Mouse (Mus musculus) R1 (cell line): ENCODE measurements around the gene Sfmbt1.

Experiments used
- DNase-seq: peaks from one replicate; pipeline ENCODE4 v3.0.0-alpha.2; 2018; ENCODE audit warnings: low read depth, low spot score

The Sfmbt1 gene

DNA sequence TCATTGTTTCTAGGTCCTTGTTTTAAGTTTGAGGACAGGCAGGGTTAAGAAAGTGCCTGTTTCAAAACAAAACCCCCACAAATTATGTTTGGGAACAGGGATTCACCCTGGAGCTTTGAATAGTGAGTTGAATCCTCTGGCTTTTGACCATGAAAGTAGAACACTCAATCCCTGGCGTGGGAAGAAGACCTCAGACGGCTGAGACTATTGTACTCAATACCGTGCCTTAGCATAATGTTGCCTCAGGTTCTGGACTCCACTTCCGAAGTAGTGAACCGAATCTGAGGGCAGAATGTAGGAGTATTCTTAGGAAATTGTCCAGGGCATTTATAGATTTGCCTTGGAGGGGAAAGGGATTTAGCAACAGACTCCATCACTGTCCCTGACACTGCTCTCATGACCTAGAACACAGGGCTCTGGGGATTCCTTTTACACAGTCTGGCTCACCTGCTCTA is 110.4 kb downstream of the Sfmbt1 start:
- no peak for DNase-seq

DNA sequence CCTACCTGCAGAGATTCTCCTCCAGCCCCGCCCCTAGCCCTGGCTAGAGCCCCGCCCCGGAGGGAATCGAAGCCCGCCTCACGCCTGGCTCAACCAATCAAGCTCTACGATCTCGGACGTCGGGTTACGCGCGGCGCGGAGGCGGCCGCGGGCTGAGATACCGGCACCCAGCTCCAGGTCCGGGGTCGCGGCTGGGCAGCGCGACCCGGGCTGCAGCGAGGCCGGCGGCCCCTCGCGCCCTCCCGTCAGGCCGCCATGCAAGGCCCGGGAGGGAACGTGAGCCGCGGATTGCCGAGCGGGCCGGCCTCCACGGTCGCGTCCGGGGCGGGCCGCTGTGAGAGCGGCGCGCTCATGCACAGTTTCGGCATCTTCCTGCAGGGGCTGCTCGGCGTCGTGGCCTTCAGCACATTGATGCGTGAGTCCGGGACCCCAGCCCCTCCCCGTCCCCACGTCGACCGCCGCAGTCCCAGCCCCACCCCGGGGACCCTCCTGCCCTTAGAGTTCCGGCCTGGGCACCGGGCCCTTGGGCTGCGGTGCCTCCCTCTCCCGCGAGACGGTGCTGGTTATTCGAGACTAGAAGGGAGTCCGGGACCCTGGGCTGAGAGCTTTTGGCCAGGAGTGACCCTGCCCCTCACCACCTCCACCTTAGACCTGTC is 111.0 kb downstream of the Sfmbt1 start, which contains the start of gene Tmem110:
TSS of gene Tmem110 (plus strand) at position 115 of the 656 bp plus-strand sequence.
- peak; percentile 91 for DNase-seq

GRCm38 (mm10) chr14:30826174-30827140 is 111.8 kb downstream of the Sfmbt1 start:
- no peak for DNase-seq

GRCm38 (mm10) chr14:30827480-30827879 is 112.8 kb downstream of the Sfmbt1 start:
- no peak for DNase-seq

- DNase-seq = no peak
These were observed 113.4 kb downstream of the Sfmbt1 start for GRCm38 (mm10) chr14:30828077-30828476.

DNA sequence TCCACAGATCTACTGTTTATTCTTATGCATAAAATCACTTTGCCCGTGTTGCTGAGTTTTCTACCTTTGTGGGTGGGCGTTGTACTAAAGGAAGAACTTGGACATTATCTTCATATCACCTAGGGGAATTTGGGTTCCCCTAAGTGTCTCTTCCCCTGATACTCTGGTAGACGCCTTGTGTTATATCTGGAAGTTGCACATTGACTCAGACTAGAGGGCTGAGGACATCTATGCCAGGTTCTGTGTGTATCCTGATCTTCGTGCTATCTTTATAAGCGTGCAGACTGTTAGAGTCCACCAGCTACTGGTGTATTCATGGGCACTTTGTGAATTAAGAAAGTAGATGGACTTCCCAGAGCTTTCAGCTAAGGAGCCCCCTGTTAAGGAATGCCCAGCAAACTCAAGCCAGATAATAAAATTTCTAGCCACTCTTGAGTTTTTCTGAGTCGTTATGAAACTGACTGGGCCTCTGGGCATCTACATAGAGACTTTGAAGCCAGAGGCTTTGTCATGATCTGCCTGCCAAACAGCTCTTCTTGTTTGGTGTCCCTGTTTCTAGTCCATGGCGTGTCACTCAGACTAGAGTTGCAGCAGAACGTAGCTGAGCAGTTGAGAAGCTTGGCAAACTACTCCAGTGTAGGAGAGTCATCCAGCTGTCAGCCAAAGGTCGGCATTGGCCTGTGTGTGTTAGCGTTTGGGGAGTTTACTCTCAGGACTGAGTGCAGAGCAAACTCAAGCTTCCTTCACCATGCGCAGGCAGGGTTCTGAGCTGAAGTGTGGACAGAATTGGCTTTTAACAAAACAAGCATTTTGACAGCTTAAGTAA is 114.2 kb downstream of the Sfmbt1 start:
- DNase-seq = no peak

- DNase-seq = no peak
These were observed 122.9 kb downstream of the Sfmbt1 start for GRCm38 (mm10) chr14:30837416-30837996.

DNA sequence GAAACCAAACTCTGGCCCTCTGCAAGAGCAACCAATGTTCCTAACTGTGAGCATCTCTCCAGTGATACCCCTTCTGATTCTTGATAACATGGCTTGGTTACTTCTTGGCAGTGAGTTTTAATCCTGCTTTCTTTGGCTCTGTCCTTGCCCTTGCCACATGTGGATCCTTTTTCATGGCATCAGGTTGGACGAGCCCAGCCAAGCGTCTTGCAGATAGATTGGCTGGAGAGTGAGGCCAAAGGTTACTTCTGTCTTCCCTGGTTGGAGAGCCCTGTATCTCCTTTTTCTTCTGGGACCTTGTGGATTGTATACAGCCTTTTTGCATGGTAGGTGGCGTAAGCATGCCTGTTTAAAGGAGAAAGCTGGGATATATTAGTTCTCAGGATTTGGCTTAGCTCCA is 129.1 kb downstream of the Sfmbt1 start:
- no peak for DNase-seq

GRCm38 (mm10) chr14:30850504-30850903 is 135.9 kb downstream of the Sfmbt1 start:
- DNase-seq = no peak

DNA sequence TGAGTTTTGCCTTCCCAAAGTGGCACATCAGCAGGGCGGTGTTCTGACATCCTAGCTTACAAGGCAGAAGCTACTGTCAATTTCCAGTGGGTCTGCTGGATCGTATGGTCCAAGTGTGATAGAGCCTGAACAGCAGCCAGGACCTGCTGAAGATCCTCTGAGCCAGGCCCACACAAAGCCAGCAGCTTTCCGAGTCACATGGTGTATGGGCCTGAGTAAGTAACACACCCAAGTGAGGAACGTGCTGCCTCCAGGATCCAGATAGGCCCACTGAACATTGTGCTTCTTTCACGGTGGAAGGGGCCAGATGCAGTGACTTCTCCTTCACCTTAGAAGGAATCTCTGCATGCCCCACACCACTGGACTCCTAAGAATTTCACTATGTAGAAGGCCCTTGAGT is 137.7 kb downstream of the Sfmbt1 start:
- peak; percentile 25 for DNase-seq

GRCm38 (mm10) chr14:30855316-30855715 is 140.7 kb downstream of the Sfmbt1 start:
- no peak for DNase-seq

DNA sequence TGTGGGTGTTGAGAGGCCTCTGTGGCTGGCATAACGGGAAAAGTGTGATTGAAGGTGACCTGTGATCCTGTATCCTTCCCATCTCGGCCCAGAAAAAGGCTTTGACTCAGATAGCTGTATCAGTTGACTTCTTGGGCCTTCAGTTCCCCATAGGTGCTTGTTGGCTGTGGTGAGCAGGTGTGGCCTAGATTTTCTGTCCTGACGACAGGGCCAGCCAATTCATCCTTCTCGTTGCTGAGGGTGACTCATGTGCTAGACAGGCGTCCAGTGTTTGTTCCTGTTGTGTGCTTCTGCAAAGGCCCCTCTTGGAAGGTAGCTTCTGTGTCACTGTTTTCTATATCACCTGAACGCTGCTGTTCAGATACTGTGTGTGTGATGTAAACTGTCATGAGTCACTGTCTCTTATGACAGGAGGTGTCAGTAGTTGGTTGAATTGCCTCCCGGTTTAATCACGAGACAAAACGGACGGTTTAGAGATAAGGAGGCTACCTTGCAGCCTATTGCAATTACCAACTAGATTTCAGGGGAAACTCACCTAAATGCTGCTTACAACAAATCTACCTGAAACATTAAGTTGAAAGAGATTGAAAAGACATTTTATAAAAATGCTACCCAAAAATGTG is 142.3 kb downstream of the Sfmbt1 start:
- no peak for DNase-seq

GRCm38 (mm10) chr14:30857990-30858389 is 143.3 kb downstream of the Sfmbt1 start:
- peak; percentile 43 for DNase-seq

DNA sequence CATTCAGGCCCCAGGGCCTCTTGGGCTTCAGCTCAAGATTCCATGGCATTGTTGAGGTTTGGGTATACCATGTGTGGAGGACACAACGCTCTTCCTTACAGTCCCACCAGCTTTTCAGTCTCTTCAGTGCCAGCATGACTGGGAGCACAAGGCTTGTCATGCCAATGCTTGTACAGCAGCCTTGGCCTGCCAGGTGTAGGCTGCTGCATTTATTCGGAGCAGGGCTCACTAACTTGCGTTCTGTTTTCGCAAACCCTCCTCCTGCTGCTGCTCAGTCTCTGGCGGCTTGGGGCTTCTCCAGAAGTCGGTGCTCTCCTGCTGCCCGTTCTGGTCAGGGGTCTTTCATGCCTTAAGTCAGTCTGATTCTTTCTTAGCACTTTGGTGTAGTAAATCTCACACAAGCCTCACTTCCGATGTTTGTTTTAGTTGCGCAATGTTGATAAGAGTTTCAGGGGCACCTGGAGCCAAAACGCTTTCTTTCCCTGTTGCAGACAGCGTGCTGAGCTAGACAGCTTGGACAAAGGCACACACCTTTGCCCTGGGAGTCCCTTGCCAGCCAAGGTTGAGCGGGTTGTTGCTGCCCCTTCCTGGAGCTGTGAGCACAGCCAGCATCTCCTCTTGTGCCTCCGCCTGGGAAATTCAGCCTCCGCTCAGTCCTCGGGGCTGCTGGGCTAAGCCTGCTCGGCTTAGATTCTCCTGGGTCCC is 146.9 kb downstream of the Sfmbt1 start:
- no peak for DNase-seq

- no peak for DNase-seq
These were observed 147.7 kb downstream of the Sfmbt1 start for GRCm38 (mm10) chr14:30862368-30862767.

GRCm38 (mm10) chr14:30865311-30865710 is 150.7 kb downstream of the Sfmbt1 start:
- peak; percentile 47 for DNase-seq

DNA sequence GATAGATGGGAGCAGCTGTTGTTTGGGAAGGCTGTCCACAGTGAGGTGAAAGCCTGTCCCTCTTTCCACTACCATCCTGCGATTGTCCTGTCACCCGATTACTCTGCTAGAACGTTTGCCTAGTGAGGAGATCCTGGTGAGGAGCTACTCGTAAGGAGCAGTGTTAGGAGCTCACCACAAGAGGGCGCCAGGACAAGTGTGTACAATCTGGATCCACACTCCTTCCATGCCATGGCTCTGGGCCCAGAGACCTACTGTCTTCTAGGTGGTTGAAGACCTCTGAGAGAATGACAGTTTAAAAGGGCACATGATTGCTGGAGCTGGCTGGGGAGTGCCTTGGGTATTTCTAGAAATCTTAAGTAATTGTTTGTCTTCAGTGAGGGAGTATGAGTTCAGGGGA is 152.4 kb downstream of the Sfmbt1 start:
- DNase-seq = peak; percentile 79

GRCm38 (mm10) chr14:30868826-30869225 is 154.2 kb downstream of the Sfmbt1 start:
- no peak for DNase-seq

DNA sequence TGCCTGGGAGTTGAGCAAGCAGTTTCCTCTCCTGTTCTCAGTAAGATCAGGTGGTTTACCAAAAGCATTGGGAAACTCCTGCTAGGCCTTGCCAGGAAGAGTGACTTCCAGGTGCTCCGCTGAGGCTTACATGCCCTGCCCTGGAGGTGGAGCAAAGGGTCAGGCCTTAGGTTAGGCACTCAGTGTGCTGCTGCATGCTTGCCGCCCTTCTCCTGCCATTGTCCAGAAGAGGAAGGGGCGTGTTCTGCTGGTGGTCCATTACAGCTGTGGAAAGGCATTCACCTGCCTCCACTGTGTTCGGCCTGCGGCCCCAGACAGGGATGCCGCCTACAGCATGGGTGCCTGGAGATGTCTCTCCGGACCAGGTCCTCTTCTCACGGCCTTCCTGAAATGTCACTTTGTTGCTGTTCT is 154.7 kb downstream of the Sfmbt1 start:
- DNase-seq = peak; percentile 65
